In the genomic region with DNA sequence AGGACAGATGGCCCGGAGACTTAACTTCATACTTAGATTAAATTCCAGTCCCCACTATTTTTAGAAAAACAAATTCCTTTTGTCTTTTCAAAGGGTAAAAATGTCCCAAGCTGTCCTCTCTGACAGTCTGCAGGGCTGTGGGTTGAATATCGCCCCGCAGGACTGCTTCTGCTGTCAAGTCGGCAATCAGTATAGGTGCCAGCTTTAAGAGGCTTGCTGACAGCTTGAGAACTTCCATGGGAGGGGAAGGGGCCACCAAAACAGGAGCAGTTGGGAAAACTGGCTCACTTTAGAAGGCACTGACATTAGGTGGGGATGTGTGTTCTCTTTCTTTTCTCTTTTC, we compare ENCODE assay signal across 17 mouse cellular contexts.
A peak's percentile ranks its signal among the peaks of the same experiment; 100 is the strongest.
DNase-seq lines count a peak whose midpoint lies in the region; ATAC-seq and TF ChIP-seq lines count a peak whose summit lies in the region.
"Had no signal": no experiment of that assay in that cellular context is flagged by ENCODE, and none has a peak within 500 bp of the region (broad histone marks: within the 10 kb centered on the region; RNA-seq: fewer than 3 reads in every experiment).

No protein-coding gene starts in this region.

- ATAC-seq in lung, embryonic 15.5 days (ENCODE audit: borderline replicate concordance, extremely low read depth, low FRiP score, low TSS enrichment), result no peak
- ATAC-seq in heart, embryonic 13.5 days (ENCODE audit: extremely low read depth, insufficient number of reproducible peaks, low FRiP score, low TSS enrichment), result peak; percentile 73; the same call in 1 of the 2 replicates

- H3K4me3 ChIP-seq in lung, embryonic 15.5 days, result no peak overlapping the region
- no peak overlapping the region for H3K4me3 ChIP-seq in lung, adult 2 months (replicated peaks; ENCODE audit: extremely low read depth, low read depth, low read length)
- H3K4me3 ChIP-seq in heart, embryonic 13.5 days, result no peak overlapping the region
- H3K4me3 ChIP-seq: forebrain, embryonic 10.5 days; hindbrain, embryonic 10.5 days; liver, embryonic 13.5 days; midbrain, embryonic 12.5 days; myocyte had no signal

- H3K9me3 ChIP-seq in lung, embryonic 15.5 days, result no peaks in the 10 kb centered on the region
- peaks cover 4% of the 10 kb centered on the region for H3K9me3 ChIP-seq in heart, embryonic 13.5 days
- H3K9me3 ChIP-seq: liver, embryonic 13.5 days; midbrain, embryonic 12.5 days had no signal

- 33% methylated on average over 4 of the region's 4 CpGs for WGBS in lung, embryonic 15.5 days
- WGBS in lung, adult 2 months, result 64% methylated on average over 4 of the region's 4 CpGs
- WGBS in heart, embryonic 13.5 days, result 7% methylated on average over 4 of the region's 4 CpGs

- TF ChIP-seq POLR2A in lung, adult 2 months (IDR thresholded peaks at IDR 0.05; ENCODE audit: borderline replicate concordance, extremely low read depth, low read depth, low read length), result no peak

- no peak overlapping the region for H3K9ac ChIP-seq in lung, embryonic 15.5 days
- no peak overlapping the region for H3K9ac ChIP-seq in heart, embryonic 13.5 days
- H3K9ac ChIP-seq: liver, embryonic 13.5 days; midbrain, embryonic 12.5 days had no signal

- TF ChIP-seq CTCF in lung, adult 2 months (IDR thresholded peaks at IDR 0.05; ENCODE audit: insufficient read depth, low read length), result no peak

- intact Hi-C loops in left cerebral cortex, postnatal 14 days (cut with DNase I), result no loop called here

- H3K27me3 ChIP-seq in lung, embryonic 15.5 days, result no peaks in the 10 kb centered on the region
- H3K27me3 ChIP-seq in heart, embryonic 13.5 days (replicated peaks), result no peaks in the 10 kb centered on the region
- H3K27me3 ChIP-seq: liver, embryonic 13.5 days; midbrain, embryonic 12.5 days had no signal

- peaks cover 3% of the 10 kb centered on the region; the same call in 1 of the 2 replicates for H3K36me3 ChIP-seq in lung, embryonic 15.5 days
- H3K36me3 ChIP-seq in heart, embryonic 13.5 days, result peaks cover 18% of the 10 kb centered on the region
- H3K36me3 ChIP-seq: liver, embryonic 13.5 days had no signal

- peak overlapping the region; percentile 65 for H3K27ac ChIP-seq in lung, embryonic 15.5 days
- H3K27ac ChIP-seq in heart, embryonic 13.5 days (replicated peaks), result peak overlapping the region; percentile 94
- H3K27ac ChIP-seq: liver, embryonic 13.5 days; midbrain, embryonic 12.5 days had no signal

- peak; percentile 94 for DNase-seq in heart, adult 11 months
- no peak for DNase-seq in heart, adult 8-10 months (ENCODE audit: low spot score)
- no peak for DNase-seq in lung, adult 2 months
- peak; percentile 69 for DNase-seq in heart, postnatal 4 days
- no peak for DNase-seq in right cerebral cortex, postnatal 4 days
- DNase-seq in left cerebral cortex, postnatal 14 days (ENCODE audit: low spot score in 2 of 2), result no peak
- DNase-seq: cerebellum, adult 11 months; gastrocnemius, postnatal 10 days; kidney, postnatal 4 days; liver, embryonic 13.5 days; lung, postnatal 4 days had no signal

- H3K4me1 ChIP-seq in lung, embryonic 15.5 days, result peaks cover 23% of the 10 kb centered on the region
- no peaks in the 10 kb centered on the region for H3K4me1 ChIP-seq in lung, adult 2 months (ENCODE audit: control insufficient read depth, insufficient read depth, low read length)
- H3K4me1 ChIP-seq in heart, embryonic 13.5 days, result peaks cover 43% of the 10 kb centered on the region
- H3K4me1 ChIP-seq: liver, embryonic 13.5 days; midbrain, embryonic 12.5 days had no signal

- 0 out of 2 replicates have a peak overlapping the region, but pooled peaks have one; percentile 18 for H3K4me2 ChIP-seq in lung, embryonic 15.5 days
- H3K4me2 ChIP-seq in heart, embryonic 13.5 days, result peak overlapping the region; percentile 43
- H3K4me2 ChIP-seq: liver, embryonic 13.5 days; midbrain, embryonic 12.5 days had no signal

Comparison
In these comparisons a context has a peak if more than half of its experiments do, and no peak if none do; other contexts are left out.
1. DNase-seq: peak in heart, adult 11 months (single experiment) and heart, postnatal 4 days (single experiment); none in heart, adult 8-10 months (single experiment), lung, adult 2 months (single experiment), right cerebral cortex, postnatal 4 days (single experiment) and left cerebral cortex, postnatal 14 days (0 of 2).